Mouse (Mus musculus) ovary, postnatal 10 days (tissue): ENCODE measurements around the gene Gm6614.
"Not testable (repeated sequence)": the region's sequence is repeated elsewhere in the genome, so short reads cannot be mapped to it uniquely, and the experiment has no call there.

Source experiments
- DNase-seq: peaks from one replicate; pipeline ENCODE4 v3.0.0; 2022; ENCODE audit warnings: low spot score

Gm6614 gene

DNA sequence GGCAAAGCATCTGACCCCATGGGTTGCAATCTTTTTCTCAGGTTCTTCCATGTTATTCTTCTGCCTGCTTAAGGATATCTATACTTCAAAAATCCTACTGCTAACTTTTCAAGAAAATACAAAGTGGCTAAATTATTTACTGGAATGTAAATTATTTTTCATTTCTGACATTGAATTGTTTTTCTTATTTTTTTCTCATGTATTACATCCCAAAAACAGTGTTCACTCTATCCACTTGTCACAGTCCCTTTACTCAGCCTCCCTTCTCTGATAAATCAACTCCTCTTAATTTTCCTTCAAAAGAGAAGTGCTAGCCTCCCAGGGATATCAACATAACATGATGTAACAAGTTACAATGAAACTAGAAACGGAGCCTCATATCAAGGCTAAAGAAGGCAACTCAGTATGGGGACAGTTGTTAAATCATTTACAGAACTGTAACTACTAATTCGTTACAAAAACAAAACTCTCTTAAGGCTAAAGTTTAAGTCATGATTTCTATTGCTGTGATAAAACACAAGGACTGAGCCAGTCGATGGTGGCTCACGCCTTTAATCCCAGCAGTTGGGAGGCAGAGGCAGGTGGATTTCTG is at the start of gene Gm6614:
TSS of gene Gm6614 (minus strand) at position 51 of the 592 bp plus-strand sequence.
- no peak for DNase-seq

DNA sequence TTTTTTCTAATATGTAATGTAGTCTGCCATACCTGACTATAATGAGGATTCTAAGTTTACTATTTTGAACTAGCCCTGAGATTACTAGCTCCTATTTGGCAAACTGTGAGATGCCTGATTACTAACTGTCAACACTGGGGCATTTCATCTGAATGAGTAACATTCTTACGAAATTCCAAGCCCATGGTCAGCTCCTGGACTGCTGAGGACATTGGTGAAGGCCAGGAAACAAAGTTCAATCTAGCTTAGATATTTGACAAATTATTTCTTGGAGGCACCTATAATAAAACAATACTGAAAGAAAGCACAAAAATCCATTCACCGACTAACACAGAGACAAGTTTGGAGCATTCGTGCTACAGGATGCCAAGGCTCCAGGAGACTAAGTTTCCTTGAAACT is 47.1 kb upstream of the Gm6614 start:
- not testable (repeated sequence) for DNase-seq

DNA sequence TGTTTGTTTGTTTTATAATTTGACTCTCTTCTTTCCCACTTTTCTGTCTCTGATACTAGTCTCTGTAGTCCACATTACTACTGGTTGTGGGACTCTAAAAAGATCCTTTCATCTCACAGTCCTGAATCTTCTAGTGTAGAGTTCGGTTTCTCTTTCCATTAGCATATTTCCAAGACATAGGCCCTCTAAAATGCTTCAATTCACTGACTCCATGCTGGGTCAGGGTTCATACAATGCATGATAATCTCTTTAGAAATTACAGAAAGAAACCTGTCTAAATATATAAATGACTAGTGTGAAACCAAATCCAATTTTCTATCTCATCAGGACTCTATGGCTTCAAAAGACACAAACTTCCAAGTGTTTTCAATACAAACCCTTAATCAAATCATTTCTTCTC is 36.5 kb upstream of the Gm6614 start:
- DNase-seq, result no peak

DNA sequence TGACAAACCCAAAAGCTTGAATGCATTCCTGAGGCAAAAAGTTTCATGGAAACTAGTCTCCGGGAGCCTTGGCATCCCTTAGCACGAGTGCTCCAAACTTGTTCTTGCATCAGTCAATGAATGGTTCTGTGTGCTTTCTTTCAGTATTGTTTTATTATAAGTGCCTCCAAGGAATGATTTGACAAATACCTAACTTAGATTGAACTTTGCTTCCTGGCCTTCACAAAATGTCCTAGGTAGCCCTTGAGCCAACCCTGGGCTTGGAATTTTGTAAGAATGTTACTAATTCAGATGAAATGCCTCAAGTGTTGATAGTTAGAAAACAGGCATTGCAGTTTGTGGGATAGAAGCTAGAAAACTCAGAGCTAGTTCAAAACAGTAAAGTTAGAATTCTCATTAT is 34.5 kb upstream of the Gm6614 start:
- DNase-seq, result no peak

DNA sequence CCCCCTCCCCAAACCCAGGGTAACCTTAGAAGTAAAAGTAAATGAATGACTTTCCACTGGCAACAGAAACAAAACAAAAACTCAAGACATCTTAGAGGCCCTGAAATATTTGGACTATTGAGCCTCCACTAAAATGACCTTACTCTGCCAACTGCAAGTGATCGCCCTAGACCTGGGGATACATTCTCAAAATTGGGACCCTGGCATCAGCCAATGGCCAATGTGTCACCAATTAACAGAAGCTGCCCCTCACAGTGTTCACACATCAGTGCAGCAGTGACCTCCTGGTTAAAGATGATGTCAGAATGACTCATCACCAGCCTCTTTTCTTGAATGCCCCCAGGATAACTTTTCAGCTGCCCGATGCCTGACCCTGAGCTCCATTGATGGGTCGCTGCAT is 30.7 kb upstream of the Gm6614 start:
- DNase-seq, result no peak

DNA sequence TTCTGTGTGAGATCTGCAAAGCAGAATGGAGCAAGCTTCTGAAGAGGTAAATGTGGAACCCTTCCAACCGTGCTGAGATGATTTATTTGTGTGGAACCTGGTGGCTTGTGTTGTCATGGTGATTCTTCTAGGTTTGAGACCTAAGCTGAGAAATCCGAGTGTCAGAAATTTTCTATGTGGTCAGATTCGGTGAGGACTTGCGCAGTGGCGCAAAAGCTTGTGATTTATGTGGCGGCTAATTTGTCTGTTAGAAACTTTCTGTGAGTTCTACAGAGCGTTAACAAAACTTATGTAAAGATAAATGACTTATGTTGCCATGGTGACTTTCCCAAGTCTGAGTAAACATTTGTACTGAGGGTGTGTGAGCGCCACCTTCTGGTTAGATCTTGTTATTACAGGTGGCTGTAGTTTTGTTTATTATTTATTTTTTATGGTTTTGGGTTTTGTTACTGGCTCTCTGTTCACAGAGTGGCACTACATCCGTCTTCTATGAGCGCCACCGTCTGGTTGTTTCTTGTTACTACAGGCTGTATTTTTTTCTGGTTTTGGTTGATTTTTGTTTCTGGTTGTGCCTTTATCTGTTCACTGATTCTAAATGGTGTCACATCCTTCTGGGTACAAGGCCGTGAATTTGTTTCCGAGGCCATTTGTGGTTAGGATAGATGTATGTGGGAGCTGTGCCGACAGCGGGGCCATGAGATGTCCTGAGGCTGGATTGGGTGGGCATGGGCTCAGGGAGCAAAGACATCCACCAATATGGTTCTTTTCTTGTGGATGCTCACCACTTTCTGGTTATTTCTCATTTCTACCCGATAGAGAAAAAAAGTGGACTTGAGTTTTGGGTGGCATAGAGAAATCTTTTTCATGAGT is 29.3 kb upstream of the Gm6614 start:
- DNase-seq, result no peak

DNA sequence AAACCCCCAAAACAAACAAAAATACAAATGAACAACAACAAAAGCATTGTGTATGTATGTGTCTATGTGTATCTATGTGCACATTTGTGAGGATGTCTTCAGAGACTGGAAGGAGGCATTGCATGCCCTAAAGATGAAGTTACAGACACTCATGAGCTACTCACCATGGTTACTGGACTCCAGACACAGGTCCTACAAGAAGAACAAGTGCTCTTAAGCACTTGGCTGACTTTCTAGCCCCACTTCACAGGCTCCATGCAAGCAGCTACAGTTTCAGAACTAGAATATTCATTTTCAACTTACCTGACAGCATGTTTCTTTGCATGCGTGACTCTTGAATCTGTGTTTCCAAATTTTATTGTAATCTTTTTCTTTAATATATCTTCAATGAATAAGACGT is 24.6 kb upstream of the Gm6614 start:
- DNase-seq, result no peak

DNA sequence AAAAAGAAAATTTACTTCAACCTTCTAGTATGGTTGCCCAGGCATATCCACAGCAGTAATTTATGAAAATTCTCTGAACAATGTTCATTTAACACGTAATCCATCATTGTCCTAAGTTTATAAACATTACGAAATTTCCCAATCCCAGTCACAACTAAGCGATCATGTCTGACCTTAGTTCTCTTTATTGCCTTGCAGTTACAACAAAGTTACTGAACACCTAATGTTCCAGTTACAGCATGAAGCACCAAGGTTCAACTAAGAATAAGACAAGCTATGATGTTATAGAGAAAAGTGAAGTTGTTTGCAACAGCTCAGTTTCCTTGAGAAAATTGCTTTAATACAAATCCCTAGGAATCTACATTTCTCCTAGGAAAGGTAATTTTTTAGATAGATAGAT is 10.5 kb upstream of the Gm6614 start:
- DNase-seq, result no peak

DNA sequence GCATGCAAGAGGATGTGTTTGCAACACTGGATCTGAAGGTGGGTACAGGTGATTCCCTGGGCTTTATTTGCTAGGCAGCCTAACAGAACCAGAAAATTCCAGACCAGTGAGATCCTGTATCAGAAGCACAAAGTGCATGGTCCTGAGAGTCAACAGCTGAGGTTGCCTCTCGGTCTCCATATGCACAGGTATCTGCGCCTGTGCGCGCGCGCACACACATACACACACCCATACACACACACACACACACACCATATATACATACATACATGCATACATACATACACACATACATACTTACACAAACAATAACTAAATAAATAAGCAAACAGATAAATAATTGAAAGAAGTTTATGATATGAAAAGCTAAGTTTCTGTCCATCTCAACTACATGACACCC is 24.4 kb downstream of the Gm6614 start:
- DNase-seq, result no peak

DNA sequence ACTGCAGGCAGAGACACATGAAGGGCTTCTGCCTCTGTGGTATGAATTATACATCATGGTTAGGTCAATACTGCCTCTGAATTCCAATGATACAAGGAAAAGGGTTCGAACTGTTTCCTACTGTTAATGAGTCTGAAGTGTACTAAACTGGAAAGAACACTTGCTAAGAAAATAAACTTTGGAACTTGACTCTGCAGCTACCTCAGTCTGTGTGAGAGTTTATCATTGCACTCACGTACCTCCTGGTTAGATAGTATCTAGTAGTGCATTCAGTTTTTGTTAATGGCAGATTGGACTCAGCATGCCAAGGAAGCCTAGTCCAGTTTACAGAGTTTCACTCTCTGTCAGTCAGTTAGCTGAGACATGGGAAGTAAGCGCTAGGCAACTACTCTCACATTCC is 26.6 kb downstream of the Gm6614 start:
- no peak for DNase-seq

DNA sequence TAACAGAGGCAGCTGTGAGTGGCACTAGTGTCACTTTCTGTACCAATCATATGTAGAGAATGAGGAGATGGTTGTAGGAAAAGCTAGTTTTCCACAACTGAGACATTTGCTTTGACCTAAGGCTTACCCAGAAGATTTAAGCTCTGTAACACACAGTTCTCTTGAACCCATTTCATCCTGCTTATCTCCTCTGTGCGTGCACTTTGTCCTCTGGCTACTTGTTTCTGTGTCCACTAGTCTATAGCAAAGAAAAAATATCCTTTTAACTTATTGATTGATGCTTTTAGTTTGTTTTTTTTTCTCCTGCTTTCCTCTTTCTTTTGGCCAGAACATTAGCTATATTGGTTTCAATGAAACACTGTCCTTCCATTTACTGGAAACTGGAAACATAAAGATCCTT is 48.8 kb downstream of the Gm6614 start:
- no peak for DNase-seq

DNA sequence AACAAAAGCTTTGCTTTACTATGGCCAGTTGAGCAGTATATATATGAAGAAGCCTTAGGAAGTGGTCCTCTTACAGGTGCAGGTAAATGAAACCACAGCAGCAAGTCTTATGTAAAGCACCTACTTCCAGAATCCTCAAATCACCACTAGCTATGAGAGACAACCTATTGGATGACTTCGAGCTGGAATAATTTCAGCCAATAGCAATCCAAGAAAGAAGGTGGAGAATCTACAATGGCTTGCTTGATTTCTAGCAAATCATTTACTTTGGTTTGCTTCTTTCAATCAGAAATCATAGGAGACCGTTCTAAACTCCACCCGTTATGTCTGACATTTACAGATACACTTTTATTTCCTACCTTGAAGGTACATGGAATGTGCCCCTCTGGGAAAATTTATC is 49.4 kb downstream of the Gm6614 start:
- no peak for DNase-seq

DNA sequence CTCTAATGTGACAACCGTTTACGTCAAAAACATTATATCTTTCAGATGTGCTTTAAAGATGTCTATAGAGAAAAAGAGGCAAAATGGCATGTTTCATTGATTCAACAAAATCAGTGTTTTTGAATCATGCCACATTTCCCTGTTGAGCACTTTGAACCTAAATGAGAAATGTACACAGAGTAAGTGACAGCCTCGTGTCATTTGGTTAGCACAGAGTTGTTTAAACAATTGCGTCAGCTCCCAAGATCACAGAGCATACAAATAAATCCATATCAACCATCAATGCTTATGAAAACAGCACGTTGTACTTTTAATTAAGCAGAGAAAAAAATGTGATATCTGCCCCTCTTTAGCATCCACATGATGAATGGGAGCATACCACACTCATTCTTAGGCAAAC is 50.7 kb downstream of the Gm6614 start:
- DNase-seq, result no peak

DNA sequence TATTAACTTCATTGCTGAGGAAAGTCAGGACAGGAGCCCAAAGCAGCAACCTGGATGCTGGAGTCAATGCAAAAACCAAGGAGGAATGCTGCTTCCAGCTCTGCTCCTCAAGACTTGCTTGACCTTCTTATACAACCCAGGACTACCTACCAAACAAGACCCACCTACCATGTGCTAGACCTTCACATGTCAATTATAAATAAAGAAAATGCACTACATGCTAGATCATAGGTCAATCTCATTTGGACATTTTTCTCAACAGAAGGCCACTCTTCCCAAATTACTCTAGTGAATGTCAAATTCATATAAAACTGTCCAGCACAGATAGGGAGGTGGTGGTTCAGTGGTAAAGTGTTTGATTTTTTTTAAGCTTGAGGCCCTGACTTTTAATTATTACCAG is 64.4 kb downstream of the Gm6614 start, which contains the start of gene Slco1a1:
TSS of gene Slco1a1 (minus strand) at position 101 of the 400 bp plus-strand sequence.
- DNase-seq, result no peak

DNA sequence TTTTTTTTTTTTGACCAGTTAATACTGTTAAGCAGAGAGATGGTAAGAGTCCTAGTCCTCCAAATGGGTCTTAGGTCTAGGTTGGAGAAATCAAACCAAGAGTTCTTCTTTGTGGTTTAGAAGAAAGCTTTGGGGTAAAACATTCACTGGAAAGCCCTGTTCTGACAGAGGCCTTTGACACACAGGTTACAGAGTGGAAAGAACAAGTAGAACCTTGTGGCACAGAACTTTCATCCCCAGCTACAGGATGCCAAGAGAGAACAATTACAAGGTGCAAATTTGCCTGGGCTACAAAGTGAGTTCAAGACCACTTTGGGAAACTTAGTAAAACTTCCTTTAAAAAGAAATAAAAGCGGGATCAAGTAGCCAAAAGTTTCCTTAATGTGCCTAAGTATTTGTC is 70.8 kb downstream of the Gm6614 start:
- DNase-seq, result no peak
